Mouse (Mus musculus) hindbrain, embryonic 16.5 days (tissue): ENCODE results near the gene Zswim3. TPM values are rescaled to one million over a fixed set of nuclear protein-coding genes. Genes with fewer than 3 reads are reported as not detected.

ENCODE experiments used
- ATAC-seq: fragments of 200-750 bp; cut with Nextera tagmentation; 2 replicates; pipeline ENCODE4 v1.8.0; 2017; ENCODE audit warnings: moderate TSS enrichment, moderate library complexity
- H3K27ac ChIP-seq: fragments of 300-500 bp; sonication (generic); 2 replicates; pipeline ENCODE4 v1.5.1; 2014; ENCODE audit warnings: low read depth, mild to moderate bottlenecking, control low read depth, low read length, moderate library complexity
- H3K27me3 ChIP-seq: fragments of 300-500 bp; sonication (generic); replicated peaks from 2 replicates; pipeline ENCODE4 v1.6.1; 2014; ENCODE audit warnings: low read length; ENCODE audit not compliant: control insufficient read depth, insufficient read depth
- H3K36me3 ChIP-seq: fragments of 300-500 bp; sonication (generic); 2 replicates; pipeline ENCODE4 v1.6.1; 2014; ENCODE audit warnings: mild to moderate bottlenecking, low read length, moderate library complexity, mixed read lengths; ENCODE audit not compliant: control insufficient read depth, insufficient read depth
- H3K4me1 ChIP-seq: fragments of 300-500 bp; sonication (generic); 2 replicates; pipeline ENCODE4 v1.6.1; 2014; ENCODE audit warnings: low read depth, low read length; ENCODE audit not compliant: control insufficient read depth, insufficient read depth
- H3K4me2 ChIP-seq: fragments of 300-500 bp; sonication (generic); 2 replicates; pipeline ENCODE4 v1.6.1; 2014; ENCODE audit warnings: mild to moderate bottlenecking, low read length, control low read depth, moderate library complexity
- H3K4me3 ChIP-seq: fragments of 300-500 bp; sonication (generic); 2 replicates; pipeline ENCODE4 v1.5.1; 2014; ENCODE audit warnings: mild to moderate bottlenecking, low read length, control low read depth, moderate library complexity
- H3K9ac ChIP-seq: fragments of 300-500 bp; sonication (generic); 2 replicates; pipeline ENCODE4 v1.6.1; 2014; ENCODE audit warnings: low read depth, mild to moderate bottlenecking, control low read depth, low read length, moderate library complexity
- H3K9me3 ChIP-seq: fragments of 300-500 bp; sonication (generic); 2 replicates; pipeline ENCODE4 v1.6.1; 2014; ENCODE audit warnings: mild to moderate bottlenecking, low read length, moderate library complexity; ENCODE audit not compliant: control insufficient read depth
- WGBS: fragments of 180-500 bp; shearing (Covaris S2); extraction: QIAGEN DNeasy Blood & Tissue Kit; methylation state at CpG from one replicate; pipeline ENCODE4 v1.1.7; 2014; 5-methylcytosine and 5-hydroxymethylcytosine counted together
- polyA plus RNA-seq: library from polyadenylated mRNA; unstranded; fragments of >200 nt; fragmentation: Nextera tagmentation; extraction: Ambion mirVana; gene quantifications from 2 replicates; pipeline ENCODE4 v1.2.1, GENCODE M21; 2015

Zswim3 gene
- polyA plus RNA-seq, 1 experiment from 2014 or later = 16.4 TPM

DNA sequence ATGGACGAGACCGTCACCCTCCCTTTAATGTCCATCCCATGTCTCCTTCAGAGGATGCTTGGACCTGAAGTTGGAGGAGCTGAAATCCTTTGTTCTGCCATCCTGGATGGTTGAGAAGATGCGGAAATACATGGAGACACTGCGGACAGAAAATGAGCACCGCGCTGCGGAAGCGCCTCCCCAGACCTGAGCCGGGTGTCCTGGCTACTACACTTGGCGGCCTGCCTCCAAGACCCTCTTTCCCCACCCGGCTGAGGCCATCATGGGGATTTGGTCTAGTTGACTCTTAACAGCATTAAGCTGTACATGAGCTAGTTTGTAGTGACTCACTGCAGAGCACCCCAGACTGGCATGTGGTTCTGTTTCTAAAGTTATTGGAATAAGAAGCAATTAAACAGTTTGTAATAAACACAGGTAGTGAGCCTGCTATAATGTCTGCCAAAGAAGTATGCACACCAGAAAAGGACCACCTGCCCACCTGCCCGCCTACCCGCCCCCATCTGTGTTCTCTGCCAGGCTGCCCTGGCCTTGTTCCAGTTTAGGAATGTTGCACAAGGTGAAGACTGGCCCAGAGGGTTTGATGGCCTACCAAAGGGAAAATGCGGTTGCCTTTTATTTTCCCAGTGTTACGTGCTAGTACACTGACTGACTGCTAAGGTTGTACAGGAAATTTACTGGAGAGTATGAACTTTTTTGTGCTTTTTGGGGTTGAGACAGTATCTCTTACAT lies 36.9 kb upstream of the Zswim3 start:
- H3K4me1 ChIP-seq = peaks cover 6% of the 10 kb centered on the region
- H3K4me3 ChIP-seq = no peak overlapping the region
- no peak for ATAC-seq
- no peaks in the 10 kb centered on the region for H3K9me3 ChIP-seq
- no peak overlapping the region for H3K9ac ChIP-seq
- H3K27me3 ChIP-seq = no peaks in the 10 kb centered on the region
- WGBS = 94% methylated on average over 15 of the region's 15 CpGs
- H3K4me2 ChIP-seq = no peak overlapping the region
- H3K36me3 ChIP-seq = peaks cover 33% of the 10 kb centered on the region
- H3K27ac ChIP-seq = no peak overlapping the region

DNA sequence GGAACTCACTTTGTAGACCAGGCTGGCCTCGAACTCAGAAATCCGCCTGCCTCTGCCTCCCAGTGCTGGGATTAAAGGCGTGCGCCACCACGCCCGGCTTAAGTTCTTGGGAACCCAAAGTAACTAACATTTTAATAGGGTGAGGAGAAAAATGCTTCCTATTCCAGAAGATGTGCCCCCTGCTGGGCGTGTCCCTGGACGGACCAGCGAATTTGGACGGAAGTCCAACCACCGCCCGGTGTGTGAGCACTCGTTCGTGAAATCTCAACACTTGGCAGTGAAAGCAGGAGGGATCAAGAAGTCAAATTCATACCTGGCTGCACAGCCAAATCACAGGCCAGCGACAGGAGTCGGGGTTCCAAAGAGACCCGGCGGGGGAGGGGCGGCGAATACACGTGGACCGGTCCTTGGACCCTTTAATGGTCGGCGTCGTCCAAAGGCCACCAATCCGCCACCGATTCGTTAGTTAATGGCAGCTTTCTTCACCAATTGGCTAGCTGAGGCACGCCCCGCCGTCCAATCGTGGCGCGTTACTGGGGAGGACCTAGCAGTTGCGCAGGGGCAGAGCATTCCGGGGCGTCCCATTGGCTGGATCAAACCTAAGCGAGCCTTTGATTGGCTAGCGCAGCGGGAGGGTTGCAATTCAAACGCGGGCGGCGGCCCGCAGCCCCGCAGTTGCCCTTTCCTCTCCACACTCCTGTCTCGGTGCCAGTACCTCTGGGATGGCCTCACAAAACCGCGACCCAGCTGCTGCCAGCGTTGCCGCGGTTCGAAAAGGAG lies 35.5 kb upstream of the Zswim3 start, which contains the start of gene Ube2c:
Ube2c (plus strand) TSS at position 641 of the 780 bp plus-strand sequence.
- peak within 1 kb of the TSS; percentile 98 for H3K4me2 ChIP-seq
- H3K36me3 ChIP-seq = peaks cover 33% of the 10 kb centered on the region
- H3K27ac ChIP-seq = no peak within 1 kb of the TSS; the same call in 1 of the 2 replicates
- ATAC-seq = peak; percentile 100
- H3K4me1 ChIP-seq = peaks cover 6% of the 10 kb centered on the region
- peak within 1 kb of the TSS; percentile 67 for H3K4me3 ChIP-seq
- 3% methylated on average over 53 of the region's 53 CpGs for WGBS
- peak within 1 kb of the TSS; percentile 63 for H3K9ac ChIP-seq
- no peaks in the 10 kb centered on the region for H3K27me3 ChIP-seq
- no peaks in the 10 kb centered on the region for H3K9me3 ChIP-seq

DNA sequence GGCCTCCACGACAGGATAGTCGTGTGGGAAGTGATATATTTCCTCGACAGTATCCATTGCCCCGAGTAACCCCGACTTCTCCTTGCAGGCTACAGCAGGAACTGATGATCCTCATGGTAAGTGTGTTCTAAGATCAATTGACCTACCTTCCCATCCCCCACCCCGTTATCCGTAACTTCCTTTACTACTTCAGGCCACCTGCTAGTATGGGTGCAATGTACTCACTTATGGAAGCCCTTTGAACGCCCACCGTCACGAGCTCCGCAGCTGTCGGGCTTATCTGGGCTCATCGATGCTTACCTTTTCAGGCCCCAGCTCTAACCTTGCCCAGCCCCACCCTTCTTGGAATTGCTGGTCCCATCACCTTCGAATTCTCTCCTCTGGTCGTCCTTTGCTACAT lies 34.6 kb upstream of the Zswim3 start:
- Histone ChIP-seq H3K27ac (no peak overlapping the region), H3K9ac (peak overlapping the region; percentile 63), H3K4me3 (peak overlapping the region; percentile 67), H3K4me1 (peaks cover 6% of the 10 kb centered on the region), H3K9me3 (no peaks in the 10 kb centered on the region), H3K27me3 (no peaks in the 10 kb centered on the region), H3K36me3 (peaks cover 26% of the 10 kb centered on the region), H3K4me2 (peak overlapping the region; percentile 98)
- ATAC-seq = no peak
- WGBS = 5% methylated on average over 15 of the region's 15 CpGs

DNA sequence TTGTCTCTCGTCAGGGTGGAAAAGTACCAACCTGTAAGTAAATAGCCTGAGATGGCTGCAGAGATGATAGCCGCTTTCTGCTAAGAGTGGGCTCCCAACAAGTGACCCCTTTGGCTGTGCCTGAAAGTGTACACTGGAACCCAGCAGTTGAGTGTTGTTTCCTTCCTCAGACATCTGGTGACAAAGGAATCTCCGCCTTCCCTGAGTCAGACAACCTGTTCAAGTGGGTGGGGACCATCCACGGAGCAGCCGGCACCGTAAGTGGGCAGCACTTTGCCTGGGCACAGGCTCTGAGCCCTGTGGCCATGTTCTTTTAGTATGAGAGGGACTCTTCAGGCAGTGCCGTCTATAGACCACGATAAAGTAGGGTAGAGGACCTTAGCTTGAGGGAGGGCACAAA lies 33.8 kb upstream of the Zswim3 start:
- H3K27me3 ChIP-seq = no peaks in the 10 kb centered on the region
- no peaks in the 10 kb centered on the region for H3K9me3 ChIP-seq
- H3K36me3 ChIP-seq = peaks cover 19% of the 10 kb centered on the region
- no peak overlapping the region for H3K27ac ChIP-seq
- H3K9ac ChIP-seq = no peak overlapping the region
- 78% methylated on average over 8 of the region's 8 CpGs for WGBS
- peak overlapping the region; percentile 67 for H3K4me3 ChIP-seq
- H3K4me2 ChIP-seq = peak overlapping the region; percentile 98
- no peak for ATAC-seq
- H3K4me1 ChIP-seq = peaks cover 6% of the 10 kb centered on the region

DNA sequence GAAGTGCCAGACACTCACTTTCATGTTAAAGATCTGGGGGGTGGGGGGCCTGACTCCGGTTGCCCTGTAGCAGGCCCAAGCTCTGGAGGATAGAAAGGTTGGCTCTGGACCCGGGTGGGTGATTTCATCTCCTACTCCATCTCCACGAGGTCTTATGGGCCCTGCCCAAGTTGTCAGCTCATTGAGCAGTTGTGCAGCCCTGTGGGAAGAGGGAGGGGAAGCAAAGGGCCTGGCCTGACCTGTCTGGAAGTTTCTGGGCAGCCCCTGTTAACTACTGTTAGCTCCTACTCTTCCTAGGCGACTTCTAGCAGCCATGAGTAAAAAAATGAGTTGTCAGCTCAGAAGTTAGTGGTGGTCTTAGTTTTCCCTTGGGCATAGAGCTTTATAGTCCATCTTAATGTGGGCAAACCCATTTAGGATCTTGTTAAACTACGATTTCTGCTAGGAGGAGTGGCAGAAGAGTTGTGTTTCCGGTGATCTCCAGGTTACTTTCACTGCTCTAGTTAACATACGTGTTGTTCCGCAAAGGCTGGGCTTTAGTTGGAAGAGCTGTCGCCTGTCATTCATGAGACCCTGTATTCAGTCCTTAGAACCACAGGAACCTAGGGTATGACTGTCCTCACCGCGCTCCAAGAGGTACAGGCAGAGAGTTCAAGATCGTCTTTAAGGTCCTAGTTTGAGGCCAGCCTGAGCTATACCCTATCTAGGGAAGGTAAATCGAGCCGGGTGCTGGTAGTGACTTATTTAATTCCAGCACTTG lies 31.5 kb upstream of the Zswim3 start:
- Histone ChIP-seq H3K4me3 (no peak overlapping the region), H3K4me1 (peaks cover 6% of the 10 kb centered on the region), H3K27ac (no peak overlapping the region), H3K9ac (no peak overlapping the region), H3K4me2 (no peak overlapping the region), H3K27me3 (no peaks in the 10 kb centered on the region), H3K9me3 (no peaks in the 10 kb centered on the region), H3K36me3 (no peaks in the 10 kb centered on the region)
- WGBS = 80% methylated on average over 14 of the region's 14 CpGs
- ATAC-seq = no peak

DNA sequence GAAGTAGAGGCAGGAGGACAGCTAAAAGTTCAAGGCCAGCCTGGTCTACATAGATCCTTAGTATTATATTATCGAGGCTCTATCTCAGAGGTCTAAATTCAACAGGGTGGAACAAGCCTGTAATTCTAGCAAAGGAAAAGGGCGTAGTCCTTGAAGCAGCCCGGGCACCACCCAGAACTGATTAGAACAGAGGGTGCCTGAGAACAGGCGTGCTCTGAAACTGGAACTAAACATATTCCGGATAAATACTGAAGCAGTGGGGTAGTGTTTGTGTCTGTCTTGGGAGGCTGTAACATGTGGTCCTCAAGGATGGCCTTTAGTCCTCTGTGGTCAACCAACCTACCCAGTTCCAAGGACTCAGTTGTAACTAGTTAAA lies 30.9 kb upstream of the Zswim3 start:
- no peak overlapping the region for H3K4me3 ChIP-seq
- no peaks in the 10 kb centered on the region for H3K9me3 ChIP-seq
- no peak overlapping the region for H3K4me2 ChIP-seq
- 82% methylated on average over 5 of the region's 5 CpGs for WGBS
- H3K27ac ChIP-seq = no peak overlapping the region
- H3K4me1 ChIP-seq = peaks cover 6% of the 10 kb centered on the region
- H3K27me3 ChIP-seq = no peaks in the 10 kb centered on the region
- no peaks in the 10 kb centered on the region for H3K36me3 ChIP-seq
- no peak overlapping the region for H3K9ac ChIP-seq
- ATAC-seq = no peak

DNA sequence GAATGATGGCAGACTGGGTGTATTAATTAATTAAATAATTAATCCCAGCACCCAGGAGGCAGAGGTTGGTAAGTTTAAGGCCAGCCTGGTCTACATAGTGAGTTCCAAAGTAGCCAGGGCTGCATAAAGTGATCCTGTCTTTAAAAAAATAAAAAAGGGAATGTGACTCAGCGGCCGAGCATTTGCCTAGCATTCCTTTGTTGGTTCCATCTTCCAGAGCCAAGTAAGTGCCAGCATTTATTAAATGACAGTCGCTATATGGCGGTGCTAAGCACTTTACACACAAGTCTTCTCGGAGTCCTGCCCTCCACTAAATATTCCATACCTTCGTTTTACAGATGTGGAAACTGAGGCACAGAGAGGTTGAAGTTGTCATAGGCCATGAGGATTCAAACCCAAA lies 28.8 kb upstream of the Zswim3 start:
- no peaks in the 10 kb centered on the region for H3K9me3 ChIP-seq
- ATAC-seq = no peak
- WGBS = 91% methylated on average over 6 of the region's 6 CpGs

DNA sequence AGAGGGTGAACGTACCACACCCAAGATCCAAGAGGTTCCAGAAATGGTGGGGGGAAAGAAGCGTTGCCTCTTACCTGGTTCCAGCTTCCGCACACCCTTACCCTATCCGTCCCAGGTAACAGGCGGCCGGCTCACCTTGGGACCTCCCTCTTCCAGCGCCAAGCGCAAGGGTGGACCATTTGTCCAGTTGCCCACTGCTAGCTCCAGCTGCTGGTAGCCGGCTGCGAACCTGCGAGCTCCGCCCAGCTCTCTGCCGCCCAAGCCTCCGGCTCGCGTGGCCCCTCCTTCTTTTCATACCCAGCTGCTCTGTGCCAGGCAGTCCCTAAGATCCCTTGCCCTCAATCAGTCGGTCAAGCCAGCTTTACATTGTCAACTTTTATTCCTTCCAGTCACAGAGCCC lies 28.1 kb upstream of the Zswim3 start:
- H3K36me3 ChIP-seq = no peaks in the 10 kb centered on the region
- no peak overlapping the region for H3K27ac ChIP-seq
- H3K4me1 ChIP-seq = no peaks in the 10 kb centered on the region
- 66% methylated on average over 17 of the region's 17 CpGs for WGBS
- no peak overlapping the region for H3K9ac ChIP-seq
- H3K4me3 ChIP-seq = no peak overlapping the region
- no peaks in the 10 kb centered on the region for H3K27me3 ChIP-seq
- no peaks in the 10 kb centered on the region for H3K9me3 ChIP-seq
- no peak for ATAC-seq
- H3K4me2 ChIP-seq = no peak overlapping the region

More for the DNA sequence above, 28.8 kb upstream of the Zswim3 start:
- H3K4me2 ChIP-seq = no peak overlapping the region
- H3K4me3 ChIP-seq = no peak overlapping the region
- no peak overlapping the region for H3K27ac ChIP-seq
- no peaks in the 10 kb centered on the region for H3K4me1 ChIP-seq
- H3K9ac ChIP-seq = no peak overlapping the region
- no peaks in the 10 kb centered on the region for H3K27me3 ChIP-seq
- no peaks in the 10 kb centered on the region for H3K36me3 ChIP-seq
